Mouse (Mus musculus): ENCODE data around the gene Ddb2. TPM values are rescaled to one million over a fixed set of nuclear protein-coding genes. Genes with fewer than 3 reads are reported as not detected.

Gene Ddb2
- total RNA-seq (2021): 1 to 10 TPM; 8.9 to 9.4 TPM
- long read RNA-seq, partial matches to known transcripts: 0 of 7 reads
- long read RNA-seq, other reads (novel, unspliced or antisense): 3 of 7 reads

GRCm38 (mm10) chr2:91236601-91237510 lies at the start of gene Ddb2:
TSS of gene Ddb2 (minus strand) at chr2:91236982.
- peak; percentile 85 to 91 for DNase-seq (ENCODE audit: low spot score in 2 of 2)

DNA sequence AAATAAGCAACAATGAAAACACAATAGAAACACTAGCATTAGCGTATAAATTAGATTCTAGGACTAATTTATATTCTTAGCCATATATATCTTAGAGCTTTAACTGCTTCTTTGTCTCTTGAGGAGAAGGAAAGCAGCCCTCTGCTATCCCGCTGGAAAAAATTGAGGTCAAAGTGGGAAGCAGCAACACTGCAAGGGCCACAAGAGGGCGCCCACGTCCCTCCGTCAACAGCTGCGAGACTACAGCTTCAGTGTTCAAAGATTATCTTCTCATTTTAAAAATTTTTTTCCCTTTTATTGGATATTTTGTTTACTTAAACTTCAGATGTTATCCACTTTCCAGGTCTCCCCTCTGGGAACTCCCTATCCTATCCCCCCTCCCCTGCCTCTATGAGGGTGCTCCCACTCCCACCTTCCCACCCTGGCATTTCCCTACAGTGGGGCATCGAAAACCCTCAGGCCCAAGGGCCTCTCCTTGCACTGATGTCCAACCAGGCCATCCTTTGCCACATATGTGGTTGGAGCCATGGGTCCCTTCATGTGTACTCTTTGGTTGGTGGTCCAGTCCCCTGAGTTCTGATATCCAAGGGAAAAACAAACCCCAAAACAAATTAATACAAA lies 49.2 kb upstream of the Ddb2 start:
- peak; percentile 84 to 88 for DNase-seq (ENCODE audit: low spot score in 2 of 2)

DNA sequence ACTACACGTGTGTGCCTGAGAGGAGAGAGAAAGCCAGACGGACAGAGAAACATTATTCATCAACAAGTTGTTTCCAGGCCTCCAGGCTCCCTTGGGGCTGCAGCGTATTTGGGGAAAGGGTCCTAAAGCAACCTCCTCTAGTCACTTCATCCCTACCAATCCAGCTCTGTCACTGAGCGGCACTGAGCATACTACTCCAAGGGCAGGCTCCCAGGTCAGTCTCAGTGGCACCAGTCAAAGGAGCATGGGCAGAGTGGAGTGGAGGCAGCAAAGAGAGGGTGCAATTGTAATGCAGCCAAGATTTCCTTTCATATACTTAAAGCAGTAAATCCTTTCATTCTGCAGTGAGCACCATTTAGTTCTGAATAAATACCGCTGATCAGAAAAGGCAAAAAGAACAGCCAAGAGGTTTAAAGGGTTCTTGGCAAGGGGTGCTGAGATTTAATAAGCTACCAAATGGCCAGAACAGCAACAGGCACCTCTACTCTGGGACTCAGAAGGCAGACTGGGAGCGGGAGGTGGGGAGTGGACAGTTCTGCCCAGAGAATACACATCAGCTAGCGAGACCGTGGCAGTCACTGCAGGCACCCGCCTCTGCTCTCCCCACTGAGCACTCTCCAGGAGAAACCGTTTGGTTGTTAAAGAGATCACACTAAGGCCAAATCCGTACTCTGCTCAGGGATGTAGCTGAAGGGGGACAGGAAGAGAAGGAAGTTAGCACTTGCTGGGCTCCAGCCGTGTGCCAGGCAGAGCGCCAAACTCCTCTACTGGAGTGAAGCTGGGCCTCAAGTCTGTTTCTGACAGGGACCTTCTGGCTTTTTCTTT lies 47.8 kb upstream of the Ddb2 start:
- peak; percentile 62 to 68 for DNase-seq (ENCODE audit: low spot score in 2 of 2)

DNA sequence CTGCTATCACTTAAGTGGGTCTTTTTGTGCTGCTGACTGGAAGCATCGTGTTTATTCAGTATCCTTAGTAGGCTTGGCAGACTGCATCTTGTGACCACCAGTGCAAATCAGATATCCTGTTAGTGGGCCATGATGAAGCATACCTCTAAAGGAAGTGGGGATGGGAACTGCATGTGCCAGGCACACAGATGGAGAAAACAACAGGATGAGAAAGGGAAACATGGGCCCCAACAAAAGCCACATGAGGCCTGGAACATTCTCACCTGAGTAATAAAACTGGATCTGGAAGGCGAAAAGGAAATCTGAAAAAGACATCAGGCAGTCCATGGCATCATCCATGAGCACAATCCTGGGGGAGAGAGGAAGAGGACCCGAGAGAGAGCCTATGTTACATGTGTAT lies 47.2 kb upstream of the Ddb2 start:
- no peak for DNase-seq (ENCODE audit: low spot score in 2 of 2)

DNA sequence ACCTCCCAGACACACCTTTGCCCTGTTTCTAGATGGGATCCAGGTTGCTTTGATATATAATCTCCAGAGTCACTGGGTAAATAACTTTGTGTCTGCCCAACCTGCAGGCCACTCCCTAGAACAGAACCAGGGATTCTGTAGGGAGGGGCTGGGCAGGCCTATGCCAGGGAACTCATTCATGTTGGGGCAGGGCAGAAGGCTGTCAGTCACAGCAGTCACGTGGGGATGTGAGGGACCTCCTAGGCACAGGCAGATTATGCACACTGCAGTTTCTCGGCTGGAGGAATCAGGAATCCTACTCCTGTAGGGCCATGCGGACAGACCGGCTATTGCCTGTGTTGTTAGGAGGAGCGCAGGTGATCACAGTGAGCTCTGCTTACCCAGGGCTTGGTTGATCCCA lies 44.6 kb upstream of the Ddb2 start:
- no peak for DNase-seq (ENCODE audit: low spot score in 2 of 2)

DNA sequence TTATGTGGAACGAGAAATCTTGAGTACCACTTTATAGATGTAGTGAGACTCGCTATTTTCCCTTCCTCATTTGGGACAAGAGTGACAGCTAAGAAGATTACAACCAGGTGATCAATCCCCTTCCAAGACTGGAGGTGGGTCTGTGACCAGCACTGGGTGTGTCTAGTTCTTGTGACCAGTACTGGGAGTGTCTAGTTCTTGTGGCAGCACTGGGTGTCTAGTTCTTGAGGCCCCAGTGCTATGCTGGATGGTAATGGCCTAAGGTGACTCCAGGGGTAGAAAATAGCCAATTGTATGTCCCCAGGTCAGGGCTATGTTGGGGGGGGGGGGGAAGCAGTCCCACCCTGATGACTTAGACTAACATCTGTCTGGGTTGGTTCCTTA lies 42.6 kb upstream of the Ddb2 start:
- DNase-seq (ENCODE audit: low spot score in 2 of 2): no peak

DNA sequence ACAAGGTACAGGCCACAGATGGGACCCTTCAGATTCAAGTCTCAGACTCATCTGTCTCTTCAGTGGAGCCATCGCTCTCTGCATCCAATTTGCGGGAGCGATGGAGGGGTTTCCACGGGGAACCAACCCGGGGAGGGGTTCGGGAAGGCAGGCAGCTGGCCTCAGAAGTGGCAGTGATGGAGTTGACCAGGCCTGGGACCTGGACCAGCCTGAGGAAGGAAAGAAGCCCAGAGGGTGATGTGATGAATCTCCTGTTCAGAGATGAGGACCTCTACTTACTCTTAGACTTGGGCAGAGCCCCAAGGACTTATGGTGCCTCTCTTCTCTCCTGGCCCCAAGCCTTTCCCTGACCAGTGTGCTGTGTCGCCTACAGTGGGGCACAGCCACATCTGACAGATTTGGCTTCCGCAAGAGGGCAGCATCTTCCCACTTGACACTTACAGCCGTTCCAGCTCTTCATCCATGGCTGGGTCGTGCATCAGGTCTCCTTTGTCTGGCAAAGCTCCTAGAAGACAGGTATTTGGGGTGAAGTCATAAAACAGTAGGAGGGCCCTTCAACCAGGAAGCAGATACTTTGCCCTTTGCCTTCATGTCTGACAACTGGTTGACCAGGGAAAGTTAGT lies 42.1 kb upstream of the Ddb2 start:
- DNase-seq (ENCODE audit: low spot score in 2 of 2): peak; percentile 63 to 76

- DNase-seq (ENCODE audit: low spot score in 2 of 2): no peak
Observed at GRCm38 (mm10) chr2:91269687-91270133, 32.9 kb upstream of the Ddb2 start.

DNA sequence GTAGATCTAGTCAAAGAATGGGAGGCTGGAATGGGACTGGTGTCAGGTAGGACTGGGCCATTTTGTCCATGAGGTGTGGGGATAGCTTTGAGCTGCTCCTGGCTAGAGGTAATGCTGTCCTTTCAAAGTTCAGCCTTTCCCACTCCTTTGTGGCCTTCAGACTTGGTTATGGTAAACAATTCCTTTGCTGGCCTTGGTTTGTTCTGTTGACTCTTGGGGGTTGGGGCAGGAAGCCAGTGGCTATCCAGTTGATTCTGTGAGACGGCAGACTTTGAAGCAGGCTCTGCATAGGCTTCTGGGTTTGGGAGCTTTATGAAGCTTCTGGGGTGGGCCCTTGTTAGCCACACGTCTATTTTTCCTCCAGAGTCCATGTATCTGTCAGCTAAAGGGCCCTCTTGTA lies 31.9 kb upstream of the Ddb2 start:
- DNase-seq (ENCODE audit: low spot score in 2 of 2): no peak

DNA sequence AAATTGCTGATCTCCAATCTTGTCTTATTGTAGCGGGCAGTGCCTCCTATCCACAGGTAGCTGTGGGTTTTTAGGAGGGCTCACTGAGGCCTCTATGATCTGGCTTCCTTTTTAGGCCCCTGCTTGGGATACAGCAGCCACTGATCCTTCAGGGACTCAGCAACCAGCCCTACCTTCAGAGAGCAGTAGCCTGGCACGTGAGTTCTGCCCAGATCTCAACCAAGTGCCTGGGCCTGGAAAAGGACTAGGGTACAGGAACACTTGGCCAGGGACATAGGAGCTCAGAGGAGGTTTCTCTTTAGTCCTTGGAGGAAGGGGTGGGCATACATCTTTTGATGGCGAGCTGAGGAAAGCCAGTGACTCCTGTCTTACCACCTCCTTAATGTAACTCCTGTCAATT lies 31.3 kb upstream of the Ddb2 start:
- no peak for DNase-seq (ENCODE audit: low spot score in 2 of 2)

DNA sequence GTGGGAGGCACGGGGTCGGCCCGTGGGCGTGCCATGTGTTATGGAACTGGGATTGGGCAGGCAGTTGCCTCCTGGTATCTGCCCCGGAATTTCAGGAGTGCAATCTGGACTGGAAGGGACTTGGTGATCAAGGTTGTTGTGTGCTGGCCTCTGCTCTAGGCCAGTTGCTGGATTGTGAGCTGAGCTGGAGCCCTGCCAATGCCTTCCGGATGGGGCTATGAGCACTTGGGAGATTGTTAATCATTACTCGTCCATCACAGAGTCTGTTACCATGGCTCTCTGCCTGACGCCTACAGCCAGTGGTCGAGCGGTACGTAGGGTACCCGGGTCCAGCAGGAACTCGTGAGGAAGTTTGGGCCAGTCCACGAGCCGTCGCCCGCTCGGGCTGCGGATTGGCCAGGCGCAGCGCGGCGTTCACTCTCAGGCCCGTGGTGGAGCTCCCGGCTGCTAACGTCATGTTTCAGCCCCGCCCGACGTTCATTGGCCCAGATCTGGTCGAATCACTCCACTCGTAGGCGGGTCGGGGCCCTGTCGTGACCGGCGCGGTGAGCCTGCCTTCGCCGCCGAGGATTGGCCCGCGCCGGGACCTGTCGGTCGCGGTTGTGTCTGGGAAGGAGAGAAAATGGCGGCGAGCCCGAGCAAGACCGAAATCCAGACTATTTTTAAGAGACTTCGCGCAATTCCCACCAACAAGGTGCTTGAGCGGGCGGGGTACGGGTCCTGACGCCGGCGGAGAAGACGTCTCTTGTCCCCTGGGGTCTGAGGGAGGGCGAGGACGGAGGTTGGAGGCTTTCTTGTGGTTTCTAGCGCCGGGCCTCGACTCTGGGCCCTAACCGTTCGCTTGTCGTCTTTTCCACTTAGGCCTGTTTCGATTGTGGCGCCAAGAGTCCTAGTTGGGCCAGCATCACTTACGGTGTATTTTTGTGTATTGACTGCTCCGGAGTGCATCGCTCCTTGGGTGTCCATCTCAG lies 28.2 kb upstream of the Ddb2 start, which contains the start of gene Arfgap2:
TSS of gene Arfgap2 (plus strand) at position 264 of the 971 bp plus-strand sequence.
- peak; percentile 96 to 97 for DNase-seq (ENCODE audit: low spot score in 2 of 2)

DNA sequence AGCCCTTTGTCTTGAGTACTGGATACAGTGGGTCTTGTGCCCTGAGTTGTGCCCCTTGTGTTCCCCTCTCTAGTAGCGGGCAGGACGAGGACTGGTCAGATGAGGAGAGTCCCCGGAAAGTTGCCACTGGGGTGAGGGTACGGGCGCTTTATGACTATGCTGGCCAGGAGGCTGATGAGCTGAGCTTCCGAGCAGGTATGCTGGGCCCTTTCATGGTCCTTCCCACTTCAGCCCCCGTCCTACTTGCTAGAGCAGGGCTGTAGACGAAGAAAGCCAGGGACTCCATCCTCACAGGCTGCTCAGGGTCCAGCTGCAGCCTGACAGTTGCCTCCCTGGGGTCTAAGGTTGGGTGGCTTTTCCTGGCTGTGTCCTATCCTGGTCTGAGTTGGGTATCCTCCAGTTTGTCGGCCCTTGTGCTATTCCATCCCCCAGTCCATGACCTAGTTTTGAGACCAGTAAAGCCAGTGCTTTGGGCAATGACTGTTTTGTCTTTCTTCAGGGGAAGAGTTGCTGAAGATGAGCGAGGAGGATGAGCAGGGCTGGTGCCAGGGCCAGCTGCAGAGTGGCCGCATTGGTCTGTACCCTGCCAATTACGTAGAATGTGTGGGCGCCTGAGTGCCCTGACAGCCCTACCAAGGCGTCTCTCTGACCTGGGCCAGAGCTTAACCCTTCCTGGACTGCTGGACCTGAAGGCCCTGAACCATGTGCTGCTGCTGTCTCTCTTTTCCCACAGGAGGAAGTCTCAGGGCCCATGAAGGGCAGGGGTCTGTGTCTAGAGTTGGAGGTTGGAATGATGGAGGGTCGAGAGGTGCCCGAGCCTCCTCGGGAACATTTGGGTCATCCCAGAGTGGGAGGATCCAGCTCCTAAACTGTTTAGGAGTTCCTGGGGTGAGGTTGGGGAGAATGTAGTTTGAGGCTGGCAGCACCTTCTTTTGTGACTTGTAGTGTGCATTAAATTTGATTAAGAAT lies 27.2 kb upstream of the Ddb2 start:
- no peak for DNase-seq (ENCODE audit: low spot score in 2 of 2)

- no peak for DNase-seq (ENCODE audit: low spot score in 2 of 2)
Observed at GRCm38 (mm10) chr2:91259493-91259892, 22.7 kb upstream of the Ddb2 start.

GRCm38 (mm10) chr2:91258830-91259229 lies 22.0 kb upstream of the Ddb2 start:
- no peak for DNase-seq (ENCODE audit: low spot score in 2 of 2)

GRCm38 (mm10) chr2:91258054-91258453 lies 21.3 kb upstream of the Ddb2 start:
- DNase-seq (ENCODE audit: low spot score in 2 of 2): peak; percentile 60 to 72

DNA sequence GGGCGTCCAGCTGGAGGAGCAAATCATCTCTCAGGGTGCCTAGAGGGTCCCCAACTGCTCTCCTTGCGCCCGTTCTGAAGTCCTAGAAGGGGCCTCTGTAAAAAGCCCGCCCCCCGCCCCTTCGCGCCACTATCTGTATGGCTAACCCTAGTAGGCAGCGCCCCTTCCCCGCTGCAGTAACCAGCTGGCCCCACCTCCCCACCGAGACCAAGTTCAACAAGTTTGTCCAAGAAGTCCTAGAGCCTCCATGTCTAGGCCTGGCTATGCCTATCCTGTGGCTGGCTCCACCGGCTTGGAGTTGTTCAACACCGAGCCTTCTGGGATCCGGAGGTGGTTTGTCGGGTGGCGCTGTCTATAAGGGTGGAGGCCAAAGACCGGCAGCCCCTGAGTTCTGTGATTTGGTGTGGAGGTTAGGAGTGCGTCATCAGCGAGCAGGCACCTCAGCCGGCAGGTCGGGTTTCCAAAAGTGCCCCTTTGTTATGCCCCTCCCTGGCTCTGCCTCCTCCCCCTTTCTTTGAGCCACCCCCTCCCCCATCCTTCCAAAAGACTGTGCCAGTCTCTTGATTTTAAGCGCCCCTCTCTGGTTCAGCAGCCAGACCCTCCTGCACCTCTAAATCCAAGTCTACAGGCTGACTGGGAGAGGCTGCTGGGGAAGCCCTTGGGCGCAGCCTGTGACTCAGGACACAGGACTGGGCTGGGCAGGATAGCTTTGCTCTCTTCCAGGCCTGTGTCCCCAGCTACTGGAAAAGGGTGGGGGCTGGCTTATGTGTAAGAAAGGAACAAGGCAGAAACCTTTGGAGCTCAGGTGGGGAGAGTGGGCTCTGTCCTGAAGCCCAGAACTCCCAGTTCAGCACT lies 20.6 kb upstream of the Ddb2 start:
- peak in 1 of 2 experiments; percentile 56 for DNase-seq (ENCODE audit: low spot score in 2 of 2)

DNA sequence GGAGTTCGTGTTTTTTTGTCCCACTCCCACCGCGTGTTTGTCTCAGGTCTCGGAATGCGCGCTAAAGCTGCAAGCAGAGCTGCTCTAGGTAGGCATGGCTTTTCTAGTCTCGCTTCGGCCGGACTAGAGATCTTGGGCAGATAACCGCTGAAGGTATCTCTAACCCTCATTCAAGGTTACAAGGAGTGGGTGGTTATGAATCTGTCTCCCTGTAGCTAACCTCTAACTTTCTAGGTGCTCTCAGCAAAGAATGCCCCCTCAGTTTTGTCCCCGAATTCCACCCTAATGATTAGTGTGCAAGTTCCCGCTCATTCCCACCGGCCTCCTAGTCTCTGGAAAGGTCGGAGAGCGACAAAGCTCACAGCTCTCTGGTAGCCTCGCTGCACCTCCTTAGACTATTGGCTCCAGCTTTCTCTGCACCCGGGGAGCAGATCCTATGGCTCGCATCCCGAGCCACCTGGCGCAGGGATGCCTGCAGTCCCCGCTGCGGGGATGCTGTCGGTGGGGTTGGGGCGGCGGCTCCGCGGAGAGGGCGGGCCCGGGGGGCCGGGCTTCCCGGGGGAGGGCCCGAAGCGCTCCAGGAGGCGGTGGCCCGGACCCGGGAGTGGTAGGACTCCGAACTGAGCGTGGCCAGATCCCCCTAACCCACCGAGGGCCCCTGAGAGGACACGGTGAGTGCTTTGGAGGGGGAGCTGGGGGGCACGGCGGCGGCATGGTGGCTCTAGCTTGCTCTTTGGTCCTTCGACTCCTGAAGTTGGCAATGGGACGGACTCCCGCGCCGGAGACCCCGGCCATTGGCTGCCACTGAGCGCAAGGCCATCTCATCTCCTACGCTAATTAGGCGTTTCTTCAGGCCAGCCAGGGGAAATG lies 19.7 kb upstream of the Ddb2 start:
- peak; percentile 58 to 69 for DNase-seq (ENCODE audit: low spot score in 2 of 2)

All from layer of hippocampus, postnatal 10 days (tissue).